Mouse (Mus musculus) lung, adult 2 months (tissue): Measurements from ENCODE around the gene Fgf23. TPM values are rescaled to one million over a fixed set of nuclear protein-coding genes. Genes with fewer than 3 reads are reported as not detected.

Source experiments
- DNase-seq: peaks from one replicate; pipeline ENCODE4 v3.0.0; 2022
- H3K4me1 ChIP-seq: fragments of 200-500 bp; 2 replicates; pipeline ENCODE4 v1.6.1; 2011; ENCODE audit warnings: low read length; ENCODE audit not compliant: control insufficient read depth, insufficient read depth
- H3K4me3 ChIP-seq: fragments of 200-500 bp; replicated peaks from 2 replicates; pipeline ENCODE3; 2011; ENCODE audit warnings: low read depth, mild to moderate bottlenecking, control low read depth, low read length; ENCODE audit errors: extremely low read depth
- CTCF ChIP-seq: fragments of 200-500 bp; IDR thresholded peaks from 2 replicates; pipeline ENCODE4 v1.5.1; 2011; ENCODE audit warnings: mild to moderate bottlenecking, low read length, control low read depth; ENCODE audit not compliant: insufficient read depth
- POLR2A ChIP-seq: fragments of 200-500 bp; IDR thresholded peaks from 2 replicates; pipeline ENCODE4 v1.6.1; 2011; ENCODE audit warnings: low read depth, mild to moderate bottlenecking, control low read depth, low read length, borderline replicate concordance; ENCODE audit errors: extremely low read depth
- WGBS: fragments of 180-500 bp; shearing (Covaris S2); methylation state at CpG from one replicate; pipeline ENCODE4 v1.1.7; 2018; 5-methylcytosine and 5-hydroxymethylcytosine counted together
- polyA plus RNA-seq: library from polyadenylated mRNA; depleted of rRNA; stranded (reverse); fragments of >200 nt; gene quantifications from 2 replicates; pipeline ENCODE4 v1.2.3, GENCODE M21; 2012

Fgf23 gene
- polyA plus RNA-seq, 1 experiment = not detected

GRCm38 (mm10) chr6:127079867-127080731 lies 7.4 kb downstream of the Fgf23 start:
- 2% methylated on average over 59 of the region's 59 CpGs for WGBS
- no peak overlapping the region for H3K4me3 ChIP-seq
- H3K4me1 ChIP-seq = peaks cover 3% of the 10 kb centered on the region; the same call in 1 of the 2 replicates
- peak; percentile 13 for DNase-seq
- no peak for TF ChIP-seq POLR2A
- no peak for TF ChIP-seq CTCF

GRCm38 (mm10) chr6:127081820-127082219 lies 9.1 kb downstream of the Fgf23 start:
- TF ChIP-seq CTCF = no peak
- TF ChIP-seq POLR2A = no peak
- 66% methylated on average over 6 of the region's 6 CpGs for WGBS
- Histone ChIP-seq H3K4me1 (peaks cover 3% of the 10 kb centered on the region; the same call in 1 of the 2 replicates), H3K4me3 (no peak overlapping the region)
- no peak for DNase-seq

- Histone ChIP-seq H3K4me3 (no peak overlapping the region), H3K4me1 (no peaks in the 10 kb centered on the region)
- TF ChIP-seq POLR2A = no peak
- TF ChIP-seq CTCF = no peak
- 51% methylated on average over 4 of the region's 4 CpGs for WGBS
- DNase-seq = no peak
Measured at GRCm38 (mm10) chr6:127086739-127087138, 14.0 kb downstream of the Fgf23 start.

- TF ChIP-seq POLR2A (no peak), CTCF (peak; percentile 32; the same call in 1 of the 2 replicates)
- no peak for DNase-seq
- WGBS = 54% methylated on average over 7 of the region's 7 CpGs
- Histone ChIP-seq H3K4me1 (no peaks in the 10 kb centered on the region), H3K4me3 (no peak overlapping the region)
Measured at GRCm38 (mm10) chr6:127094565-127094964, 21.9 kb downstream of the Fgf23 start.

- 91% methylated on average over 6 of the region's 6 CpGs for WGBS
- no peak overlapping the region for H3K4me3 ChIP-seq
- DNase-seq = no peak
- no peak for TF ChIP-seq POLR2A
- no peak for TF ChIP-seq CTCF
- no peaks in the 10 kb centered on the region; the same call in 1 of the 2 replicates for H3K4me1 ChIP-seq
Measured at GRCm38 (mm10) chr6:127103506-127104275, 31.0 kb downstream of the Fgf23 start.

- Histone ChIP-seq H3K4me3 (no peak overlapping the region), H3K4me1 (no peaks in the 10 kb centered on the region; the same call in 1 of the 2 replicates)
- no peak for DNase-seq
- 81% methylated on average over 7 of the region's 7 CpGs for WGBS
- TF ChIP-seq CTCF (no peak), POLR2A (no peak)
Measured at GRCm38 (mm10) chr6:127104396-127105029, 31.8 kb downstream of the Fgf23 start.

- Histone ChIP-seq H3K4me1 (no peaks in the 10 kb centered on the region; the same call in none of the 2 replicates), H3K4me3 (no peak overlapping the region)
- DNase-seq = peak; percentile 16
- 70% methylated on average over 6 of the region's 6 CpGs for WGBS
- TF ChIP-seq POLR2A (no peak), CTCF (peak; percentile 50)
Measured at GRCm38 (mm10) chr6:127105107-127105506, 32.4 kb downstream of the Fgf23 start.

- no peak for DNase-seq
- no peak for TF ChIP-seq POLR2A
- TF ChIP-seq CTCF = no peak
- Histone ChIP-seq H3K4me3 (no peak overlapping the region), H3K4me1 (no peaks in the 10 kb centered on the region; the same call in none of the 2 replicates)
- 85% methylated on average over 5 of the region's 5 CpGs for WGBS
Measured at GRCm38 (mm10) chr6:127106189-127106588, 33.5 kb downstream of the Fgf23 start.

- WGBS = 55% methylated on average over 5 of the region's 5 CpGs
- Histone ChIP-seq H3K4me1 (no peaks in the 10 kb centered on the region; the same call in none of the 2 replicates), H3K4me3 (no peak overlapping the region)
- TF ChIP-seq POLR2A = no peak
- no peak for TF ChIP-seq CTCF
- no peak for DNase-seq
Measured at GRCm38 (mm10) chr6:127106726-127107125, 34.0 kb downstream of the Fgf23 start.
